Mouse (Mus musculus): ENCODE measurements around the gene Pcnx2. TPM values are rescaled to one million over a fixed set of nuclear protein-coding genes. Genes with fewer than 3 reads are reported as not detected.

The Pcnx2 gene
- polyA plus RNA-seq, 1 experiment from 2014 or later: 0.48 TPM

DNA sequence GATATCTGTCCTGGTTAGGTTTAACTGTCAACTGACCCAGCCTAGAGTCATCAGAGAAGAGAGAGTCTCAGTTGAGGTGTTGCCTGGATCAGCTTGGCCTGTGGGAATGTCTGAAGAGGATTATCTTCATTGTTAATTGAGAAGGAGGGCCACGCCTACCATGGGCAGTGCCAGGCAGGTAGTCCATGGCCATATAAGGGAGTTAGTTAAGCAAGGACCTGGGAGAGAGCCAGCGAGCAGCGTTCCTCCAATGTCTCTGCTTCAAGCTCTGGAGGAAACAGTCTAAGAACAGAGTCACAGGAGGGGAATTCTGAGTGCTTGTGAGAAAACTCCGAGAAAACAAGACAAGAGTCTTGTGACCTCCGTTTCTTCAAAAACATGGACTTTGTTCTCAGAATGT lies 81.4 kb downstream of the Pcnx2 start:
- H3K27ac ChIP-seq: no peak overlapping the region
- H3K9me3 ChIP-seq (replicated peaks): 0 out of 2 replicates have a peak, but pooled peaks cover 6% of the 10 kb centered on the region
- no peak overlapping the region for H3K9ac ChIP-seq
- WGBS: 86% methylated on average over 5 of the region's 5 CpGs
- H3K36me3 ChIP-seq: no peaks in the 10 kb centered on the region
- H3K27me3 ChIP-seq: no peaks in the 10 kb centered on the region
- H3K4me1 ChIP-seq: 0 out of 2 replicates have a peak, but pooled peaks cover 12% of the 10 kb centered on the region
- H3K4me2 ChIP-seq: no peak overlapping the region
- ATAC-seq (replicated peaks; ENCODE audit: low FRiP score): no peak
- H3K4me3 ChIP-seq (replicated peaks): no peak overlapping the region

DNA sequence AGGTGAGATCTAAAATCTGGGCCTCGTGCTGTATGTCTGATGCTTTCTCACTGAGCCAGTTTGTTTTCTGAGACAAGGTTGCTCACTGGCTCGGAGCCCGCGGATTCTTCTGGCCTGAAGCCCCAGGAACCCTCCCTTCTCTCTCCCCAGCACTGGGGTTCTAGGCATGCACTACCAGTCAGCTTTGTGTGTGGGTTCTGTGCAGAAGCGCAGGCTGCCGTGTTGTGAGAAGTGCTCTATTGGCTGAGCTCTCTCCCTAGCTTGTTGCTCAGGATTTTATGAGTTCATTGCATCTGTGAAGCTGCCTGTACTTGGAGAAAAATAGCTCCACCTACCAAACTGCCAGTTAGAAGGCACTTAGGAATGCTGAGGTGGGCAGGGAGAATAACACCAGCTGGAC lies 89.3 kb downstream of the Pcnx2 start:
- Histone ChIP-seq H3K4me3 (replicated peaks) (no peak overlapping the region), H3K27ac (no peak overlapping the region), H3K9me3 (replicated peaks) (no peaks in the 10 kb centered on the region), H3K4me1 (no peaks in the 10 kb centered on the region), H3K36me3 (no peaks in the 10 kb centered on the region), H3K9ac (no peak overlapping the region), H3K4me2 (no peak overlapping the region), H3K27me3 (no peaks in the 10 kb centered on the region)
- 78% methylated on average over 6 of the region's 6 CpGs for WGBS
- ATAC-seq (replicated peaks; ENCODE audit: low FRiP score): no peak

DNA sequence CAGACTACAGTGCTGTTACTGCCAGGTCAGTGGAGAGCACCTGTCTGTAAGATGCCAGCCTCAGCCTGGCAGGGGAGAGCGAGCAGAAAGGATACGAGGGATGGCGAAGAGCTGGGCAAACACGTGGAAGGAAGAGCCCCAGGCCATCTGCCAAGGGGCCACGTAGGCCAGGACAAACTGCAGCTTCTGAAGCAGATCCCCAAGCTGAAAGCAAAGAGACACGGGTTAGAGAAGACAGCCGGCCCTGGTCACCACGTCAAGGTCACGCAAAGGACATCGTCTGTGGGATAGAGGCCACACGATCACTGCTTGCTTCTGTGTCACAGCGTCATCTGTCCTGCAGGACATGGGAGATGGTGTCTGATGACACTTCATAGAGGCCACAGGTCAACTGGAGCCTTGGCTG lies 90.2 kb downstream of the Pcnx2 start:
- no peaks in the 10 kb centered on the region for H3K9me3 ChIP-seq (replicated peaks)
- H3K4me3 ChIP-seq (replicated peaks): no peak overlapping the region
- no peak overlapping the region for H3K27ac ChIP-seq
- no peak overlapping the region for H3K9ac ChIP-seq
- no peaks in the 10 kb centered on the region for H3K36me3 ChIP-seq
- ATAC-seq (replicated peaks; ENCODE audit: low FRiP score): no peak
- H3K27me3 ChIP-seq: no peaks in the 10 kb centered on the region
- no peaks in the 10 kb centered on the region for H3K4me1 ChIP-seq
- 69% methylated on average over 12 of the region's 12 CpGs for WGBS
- H3K4me2 ChIP-seq: no peak overlapping the region

DNA sequence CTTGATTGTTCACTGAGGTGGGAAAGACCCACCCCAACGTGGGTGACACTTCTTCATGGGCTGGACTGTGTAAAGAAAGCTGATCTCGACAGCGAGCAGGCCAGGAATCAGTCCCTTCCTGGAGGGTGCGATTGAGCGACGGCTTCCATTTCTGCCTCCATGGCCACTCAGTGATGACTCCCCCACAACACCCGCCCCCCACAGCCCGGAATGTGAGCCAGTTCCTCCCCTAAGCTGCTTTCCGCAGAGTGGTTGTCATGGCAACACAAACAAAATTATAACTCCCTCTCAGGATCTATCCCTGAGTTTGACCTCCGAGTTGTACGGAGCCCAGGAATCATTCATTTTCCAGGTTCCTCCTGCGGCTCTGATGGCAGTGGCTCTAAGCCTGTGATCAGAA lies 91.7 kb downstream of the Pcnx2 start:
- H3K9me3 ChIP-seq (replicated peaks): no peaks in the 10 kb centered on the region
- H3K4me2 ChIP-seq: no peak overlapping the region
- no peak overlapping the region for H3K27ac ChIP-seq
- no peak overlapping the region for H3K9ac ChIP-seq
- whole genome bisulfite sequencing: 57% methylated on average over 12 of the region's 12 CpGs
- no peaks in the 10 kb centered on the region for H3K4me1 ChIP-seq
- no peak for ATAC-seq (replicated peaks; ENCODE audit: low FRiP score)
- H3K36me3 ChIP-seq: no peaks in the 10 kb centered on the region
- H3K4me3 ChIP-seq (replicated peaks): no peak overlapping the region
- H3K27me3 ChIP-seq: no peaks in the 10 kb centered on the region

DNA sequence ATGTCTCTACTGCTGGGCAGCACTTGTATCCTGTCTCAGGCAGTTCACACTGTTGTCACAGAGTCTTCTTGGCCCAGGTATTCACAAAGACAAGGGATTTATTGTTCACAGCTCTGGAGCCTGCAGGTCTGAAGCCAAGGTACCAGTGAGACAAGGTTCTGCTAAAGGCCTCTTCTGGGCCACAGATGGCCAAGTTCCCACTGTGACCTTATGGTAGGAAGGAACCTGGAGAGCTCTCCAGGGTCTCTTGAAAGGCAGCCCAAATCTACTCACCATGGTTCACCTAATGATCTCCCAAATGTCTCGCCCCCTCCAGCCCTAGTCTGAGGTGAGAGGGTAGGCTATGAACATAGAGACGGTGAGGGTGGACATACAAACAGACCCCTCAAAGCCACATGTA lies 101.1 kb downstream of the Pcnx2 start:
- Histone ChIP-seq H3K27ac (no peak overlapping the region), H3K9ac (no peak overlapping the region), H3K4me2 (no peak overlapping the region), H3K9me3 (replicated peaks) (no peaks in the 10 kb centered on the region), H3K4me3 (replicated peaks) (no peak overlapping the region), H3K27me3 (no peaks in the 10 kb centered on the region), H3K36me3 (no peaks in the 10 kb centered on the region), H3K4me1 (peaks cover 13% of the 10 kb centered on the region)
- 90% methylated on average over 2 of the region's 2 CpGs for WGBS
- no peak for ATAC-seq (replicated peaks; ENCODE audit: low FRiP score)

DNA sequence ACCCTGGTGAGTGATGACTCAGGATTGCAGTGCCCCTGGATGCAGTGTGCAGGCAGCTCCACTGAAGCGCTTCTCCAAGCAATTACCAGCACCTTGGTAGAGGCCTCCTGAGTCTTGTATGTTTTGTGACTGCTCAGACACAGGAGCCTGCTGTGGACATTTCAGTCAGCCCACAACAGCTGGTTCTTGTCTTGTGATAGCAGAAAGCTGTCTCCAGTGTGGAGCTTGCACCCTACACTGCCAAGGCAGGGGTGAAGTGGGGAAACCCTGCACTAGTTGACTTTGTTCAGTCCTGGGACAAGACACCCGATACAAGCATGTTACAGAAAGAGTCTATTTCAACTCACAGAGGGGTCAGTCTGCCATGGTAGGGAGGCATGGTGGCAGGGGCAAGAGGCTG lies 102.8 kb downstream of the Pcnx2 start:
- H3K4me3 ChIP-seq (replicated peaks): no peak overlapping the region
- WGBS: 37% methylated on average over 2 of the region's 2 CpGs
- peak; percentile 76 for ATAC-seq (replicated peaks; ENCODE audit: low FRiP score)
- H3K4me1 ChIP-seq: peaks cover 13% of the 10 kb centered on the region
- H3K36me3 ChIP-seq: no peaks in the 10 kb centered on the region
- H3K9me3 ChIP-seq (replicated peaks): no peaks in the 10 kb centered on the region
- H3K27me3 ChIP-seq: no peaks in the 10 kb centered on the region
- H3K9ac ChIP-seq: no peak overlapping the region
- peak overlapping the region; percentile 54 for H3K27ac ChIP-seq
- H3K4me2 ChIP-seq: no peak overlapping the region

DNA sequence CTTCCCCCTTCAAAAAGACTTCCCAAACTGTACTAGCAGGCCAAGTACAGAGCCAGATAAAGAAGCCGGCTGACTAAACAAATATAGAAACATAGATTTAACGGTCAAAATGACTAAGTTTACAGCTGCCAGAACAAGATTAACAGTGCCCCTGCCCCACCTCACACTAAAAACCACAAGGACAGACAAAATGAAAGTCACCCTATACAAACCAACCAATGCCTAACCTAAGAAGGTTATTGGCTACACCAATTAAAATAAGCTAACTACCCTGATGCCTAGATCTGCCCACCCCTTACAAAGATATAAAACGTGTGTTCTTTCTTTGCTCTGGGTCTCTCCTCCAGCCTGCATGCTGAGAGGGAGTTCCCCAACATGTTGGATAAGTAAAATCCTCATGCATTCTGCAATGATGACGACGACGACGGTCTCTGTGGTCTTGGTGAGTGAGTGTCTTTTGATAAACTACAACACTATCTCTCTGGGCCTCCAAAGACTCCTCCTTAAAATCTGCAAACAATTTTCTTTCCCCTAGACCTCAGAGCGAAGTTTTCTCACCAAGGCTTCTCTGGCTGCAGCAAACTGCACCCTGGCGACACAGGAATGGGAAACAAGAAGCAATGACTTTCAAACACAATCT lies 105.2 kb downstream of the Pcnx2 start:
- H3K27me3 ChIP-seq: no peaks in the 10 kb centered on the region
- H3K9me3 ChIP-seq (replicated peaks): no peaks in the 10 kb centered on the region
- no peak overlapping the region for H3K4me3 ChIP-seq (replicated peaks)
- no peak for ATAC-seq (replicated peaks; ENCODE audit: low FRiP score)
- no peaks in the 10 kb centered on the region for H3K36me3 ChIP-seq
- 69% methylated on average over 9 of the region's 9 CpGs for WGBS
- H3K4me2 ChIP-seq: no peak overlapping the region
- no peak overlapping the region for H3K9ac ChIP-seq
- H3K4me1 ChIP-seq: peaks cover 13% of the 10 kb centered on the region
- no peak overlapping the region for H3K27ac ChIP-seq

DNA sequence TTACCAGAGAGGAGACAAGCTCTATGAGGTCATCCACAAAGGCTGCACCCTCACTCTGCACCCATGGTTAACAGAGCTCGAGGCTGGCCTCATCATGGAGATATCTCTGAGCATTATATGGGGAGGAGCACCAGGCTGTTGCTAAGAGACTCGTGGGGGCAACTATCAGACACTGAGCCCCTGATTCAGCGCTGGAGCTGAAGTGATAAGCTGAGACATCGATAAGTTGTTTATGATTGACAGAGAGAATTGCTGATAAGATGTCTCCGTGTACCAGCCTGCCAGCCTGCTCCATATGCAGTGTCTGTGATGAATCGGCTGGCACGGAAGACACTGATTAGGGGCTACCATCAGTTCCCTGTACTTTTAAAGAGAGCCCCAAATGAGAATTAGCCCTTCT lies 111.2 kb downstream of the Pcnx2 start:
- WGBS: 81% methylated on average over 7 of the region's 7 CpGs
- ATAC-seq (replicated peaks; ENCODE audit: low FRiP score): no peak
- H3K4me2 ChIP-seq: no peak overlapping the region

DNA sequence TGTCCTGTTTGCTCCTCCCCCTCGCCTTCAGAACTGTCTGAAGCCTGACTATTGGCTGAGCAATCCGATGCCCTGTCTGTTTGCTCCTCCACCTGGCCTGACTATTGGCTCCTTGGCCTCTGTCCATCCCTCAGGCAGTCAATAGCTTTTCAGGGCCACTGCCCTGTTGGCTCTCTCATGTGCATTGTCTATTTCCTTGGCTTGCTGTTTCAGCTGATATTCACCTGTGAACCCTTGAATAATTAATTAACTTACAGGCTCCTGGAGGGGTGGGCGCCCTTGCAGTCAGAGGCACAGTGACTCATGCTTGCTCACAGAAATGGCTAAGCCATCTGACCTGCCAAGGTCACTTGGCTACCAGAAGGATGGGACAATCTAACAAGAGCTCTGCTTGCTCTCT lies 116.0 kb downstream of the Pcnx2 start:
- H3K27ac ChIP-seq: no peak overlapping the region
- H3K9ac ChIP-seq: no peak overlapping the region
- H3K4me2 ChIP-seq: no peak overlapping the region
- H3K36me3 ChIP-seq: no peaks in the 10 kb centered on the region
- 60% methylated on average over 3 of the region's 3 CpGs for WGBS
- no peak overlapping the region for H3K4me3 ChIP-seq (replicated peaks)
- ATAC-seq (replicated peaks; ENCODE audit: low FRiP score): peak; percentile 53; the same call in 1 of the 2 replicates
- H3K27me3 ChIP-seq: no peaks in the 10 kb centered on the region
- peaks cover 35% of the 10 kb centered on the region for H3K4me1 ChIP-seq
- H3K9me3 ChIP-seq (replicated peaks): no peaks in the 10 kb centered on the region

More for the DNA sequence above, 111.2 kb downstream of the Pcnx2 start:
- Histone ChIP-seq H3K4me3 (replicated peaks) (no peak overlapping the region), H3K9ac (no peak overlapping the region), H3K9me3 (replicated peaks) (no peaks in the 10 kb centered on the region), H3K27ac (no peak overlapping the region), H3K27me3 (no peaks in the 10 kb centered on the region), H3K4me1 (peaks cover 10% of the 10 kb centered on the region; the same call in 1 of the 2 replicates), H3K36me3 (no peaks in the 10 kb centered on the region)

DNA sequence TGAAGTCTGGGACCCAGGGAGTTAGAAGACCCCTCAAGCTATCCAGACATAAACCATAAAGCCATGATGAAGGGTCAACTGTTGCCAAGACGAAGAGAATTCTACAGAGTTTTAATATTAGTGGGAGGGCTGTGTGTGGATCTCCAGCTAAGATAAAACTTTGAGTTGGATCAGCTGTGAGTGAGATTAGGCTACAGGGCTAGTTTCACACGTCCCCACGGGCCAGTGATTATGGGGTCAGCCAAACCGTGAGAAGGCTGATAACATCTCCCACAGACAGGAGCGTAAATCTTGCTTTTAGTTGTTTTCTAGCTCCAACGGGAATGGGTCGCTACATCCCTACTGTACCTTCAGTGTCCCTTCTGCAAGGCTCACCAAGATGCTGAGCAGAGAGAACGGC lies 118.5 kb downstream of the Pcnx2 start:
- WGBS: 13% methylated on average over 8 of the region's 8 CpGs
- peak; percentile 38 for ATAC-seq (replicated peaks; ENCODE audit: low FRiP score)
- Histone ChIP-seq H3K36me3 (no peaks in the 10 kb centered on the region), H3K4me1 (peaks cover 40% of the 10 kb centered on the region), H3K27me3 (no peaks in the 10 kb centered on the region), H3K4me2 (no peak overlapping the region), H3K9me3 (replicated peaks) (no peaks in the 10 kb centered on the region), H3K4me3 (replicated peaks) (no peak overlapping the region), H3K27ac (peak overlapping the region; percentile 15), H3K9ac (no peak overlapping the region)

DNA sequence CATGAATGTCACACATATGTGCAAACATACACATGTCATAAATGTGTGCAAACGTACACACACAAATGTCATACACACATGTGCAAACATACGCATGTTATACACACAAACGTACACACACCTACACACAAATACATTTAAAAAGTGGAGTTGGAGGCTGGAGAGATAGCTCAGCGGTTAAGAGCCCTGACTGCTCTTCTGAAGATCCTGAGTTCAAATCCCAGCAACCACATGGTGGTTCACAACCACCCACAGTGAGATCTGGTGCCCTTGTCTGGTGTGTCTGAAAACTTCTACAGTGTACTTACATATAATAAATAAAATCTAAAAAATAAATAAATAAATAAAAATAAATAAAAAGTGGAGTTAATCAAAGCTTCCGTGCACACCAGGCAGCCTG lies 119.2 kb downstream of the Pcnx2 start:
- no peaks in the 10 kb centered on the region for H3K27me3 ChIP-seq
- no peak overlapping the region for H3K9ac ChIP-seq
- no peaks in the 10 kb centered on the region for H3K36me3 ChIP-seq
- H3K27ac ChIP-seq: no peak overlapping the region; the same call in 1 of the 2 replicates
- 88% methylated on average over 5 of the region's 5 CpGs for WGBS
- H3K4me2 ChIP-seq: no peak overlapping the region
- no peak for ATAC-seq (replicated peaks; ENCODE audit: low FRiP score)
- peaks cover 40% of the 10 kb centered on the region for H3K4me1 ChIP-seq
- H3K9me3 ChIP-seq (replicated peaks): no peaks in the 10 kb centered on the region
- H3K4me3 ChIP-seq (replicated peaks): no peak overlapping the region

DNA sequence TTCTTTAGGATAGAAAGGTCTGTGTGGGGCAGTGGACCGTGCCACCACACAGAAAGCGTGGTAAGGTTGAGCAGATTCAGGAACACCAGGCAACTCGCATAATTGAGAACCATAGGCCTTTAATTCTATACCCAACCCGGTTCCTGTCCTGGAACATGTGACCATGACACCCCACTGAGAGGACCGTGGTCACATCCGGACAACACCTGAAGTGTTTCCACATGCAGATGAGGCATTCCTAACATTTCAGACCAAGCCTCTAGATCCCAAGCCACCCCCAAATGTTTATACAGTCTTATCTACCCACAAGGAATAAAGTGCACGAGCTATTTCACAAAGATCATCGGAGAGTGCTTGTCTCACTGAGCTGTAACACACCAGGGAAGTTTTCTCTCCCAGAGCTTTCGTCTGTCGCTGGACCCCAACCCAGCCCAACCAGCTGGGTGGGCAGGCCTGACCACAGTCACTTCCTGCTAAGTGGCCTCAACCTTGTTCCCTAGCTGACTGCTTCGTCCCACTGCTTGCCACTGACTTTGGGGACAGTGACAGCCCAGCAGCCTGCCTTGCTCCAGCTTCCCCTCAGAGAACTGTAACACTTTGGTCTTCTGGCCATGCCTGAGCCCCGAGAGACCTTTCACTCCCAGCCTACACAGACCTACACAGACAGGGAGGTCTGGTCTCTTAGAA lies 120.5 kb downstream of the Pcnx2 start:
- no peak for ATAC-seq (replicated peaks; ENCODE audit: low FRiP score)
- H3K4me2 ChIP-seq: no peak overlapping the region
- no peaks in the 10 kb centered on the region for H3K9me3 ChIP-seq (replicated peaks)
- H3K9ac ChIP-seq: no peak overlapping the region
- H3K4me3 ChIP-seq (replicated peaks): no peak overlapping the region
- H3K27ac ChIP-seq: peak overlapping the region; percentile 0; the same call in 1 of the 2 replicates
- no peaks in the 10 kb centered on the region for H3K36me3 ChIP-seq
- no peaks in the 10 kb centered on the region for H3K27me3 ChIP-seq
- peaks cover 36% of the 10 kb centered on the region for H3K4me1 ChIP-seq
- 57% methylated on average over 12 of the region's 12 CpGs for WGBS

Measured in kidney, embryonic 15.5 days (tissue).